Mouse (Mus musculus): ENCODE data around the gene Hoxa2. TPM values are rescaled to one million over a fixed set of nuclear protein-coding genes. Genes with fewer than 3 reads are reported as not detected.

The Hoxa2 gene
- total and polyA plus RNA-seq, 3 experiments = 0.26 TPM; not detected in 2

GRCm38 (mm10) chr6:52174968-52175751 lies 10.5 kb upstream of the Hoxa2 start:
- Histone ChIP-seq H3K27me3 (replicated peaks) (no peaks in the 10 kb centered on the region), H3K9me3 (replicated peaks; ENCODE audit: low read length) (peaks cover 9% of the 10 kb centered on the region), H3K4me2 (ENCODE audit: insufficient read depth, low read depth, poor library complexity, severe bottlenecking) (no peak overlapping the region), H3K4me3 (replicated peaks in 1 of 3; ENCODE audit: low read depth in 2 of 3, low read length in 2 of 3, poor library complexity in 1 of 3) (no peak overlapping the region), H3K27ac (ENCODE audit: insufficient read depth, low read depth) (no peak overlapping the region), H3K4me1 (ENCODE audit: control insufficient read depth in 1 of 2, insufficient read depth in 2 of 2) (no peaks in the 10 kb centered on the region), H3K79me2 (replicated peaks; ENCODE audit: control insufficient read depth, extremely low read depth, insufficient read depth, poor library complexity, severe bottlenecking) (no peaks in the 10 kb centered on the region), H3K9ac (ENCODE audit: insufficient read depth, low read depth) (no peak overlapping the region), H3K36me3 (replicated peaks in 1 of 2; ENCODE audit: control insufficient read depth in 1 of 2, insufficient read depth in 1 of 2, low read length in 1 of 2) (peaks cover 0 to 3% of the 10 kb centered on the region in 2 experiments)
- in situ Hi-C loops (cut with MboI; ENCODE audit: low pct_ligation_motif_present, low pct_unique_long_range_greater_than_20kb, low sequenced_read_pairs) (no loop called here), dilution Hi-C loops (cut with MboI; ENCODE audit: extremely low pct_ligation_motif_present, extremely low pct_unique_long_range_greater_than_20kb, low sequenced_read_pairs) (no loop called here)
- DNase-seq (ENCODE audit: extremely low read depth) = no peak
- TF ChIP-seq IRF4 (IDR thresholded peaks at IDR 0.05; ENCODE audit: low read depth, low read length) (no peak), JUND (conservative IDR thresholded peaks at IDR 0.05; ENCODE audit: low read depth, low read length) (no peak), MAFK (IDR thresholded peaks at IDR 0.05; ENCODE audit: insufficient replicate concordance, low read length) (no peak), CTCF (conservative IDR thresholded peaks at IDR 0.05 in 1 of 2, IDR thresholded peaks at IDR 0.05 in 1 of 2; ENCODE audit: low read depth in 2 of 2, low read length in 2 of 2) (no peak), GABPA (IDR thresholded peaks at IDR 0.05; ENCODE audit: insufficient replicate concordance, low read depth, low read length) (no peak), PAX5 (IDR thresholded peaks at IDR 0.05; ENCODE audit: low read length) (no peak), RAD21 (IDR thresholded peaks at IDR 0.05; ENCODE audit: low read depth, low read length) (no peak)

GRCm38 (mm10) chr6:52173648-52174047 lies 9.0 kb upstream of the Hoxa2 start:
- dilution Hi-C loops (cut with MboI; ENCODE audit: extremely low pct_ligation_motif_present, extremely low pct_unique_long_range_greater_than_20kb, low sequenced_read_pairs) (no loop called here), in situ Hi-C loops (cut with MboI; ENCODE audit: low pct_ligation_motif_present, low pct_unique_long_range_greater_than_20kb, low sequenced_read_pairs) (no loop called here)
- H3K4me2 ChIP-seq (ENCODE audit: insufficient read depth, low read depth, poor library complexity, severe bottlenecking) = no peak overlapping the region
- no peaks in the 10 kb centered on the region for H3K79me2 ChIP-seq (replicated peaks; ENCODE audit: control insufficient read depth, extremely low read depth, insufficient read depth, poor library complexity, severe bottlenecking)
- no peak for DNase-seq (ENCODE audit: extremely low read depth)
- no peaks in the 10 kb centered on the region for H3K4me1 ChIP-seq (ENCODE audit: control insufficient read depth in 1 of 2, insufficient read depth in 2 of 2)
- H3K27me3 ChIP-seq (replicated peaks) = no peaks in the 10 kb centered on the region
- H3K9ac ChIP-seq (ENCODE audit: insufficient read depth, low read depth) = no peak overlapping the region
- H3K27ac ChIP-seq (ENCODE audit: insufficient read depth, low read depth) = no peak overlapping the region
- H3K9me3 ChIP-seq (replicated peaks; ENCODE audit: low read length) = peaks cover 9% of the 10 kb centered on the region
- no peak overlapping the region for H3K4me3 ChIP-seq (replicated peaks in 1 of 3; ENCODE audit: low read depth in 2 of 3, low read length in 2 of 3, poor library complexity in 1 of 3)
- TF ChIP-seq ELF1 (IDR thresholded peaks at IDR 0.05; ENCODE audit: low read depth, low read length) (no peak), TCF12 (IDR thresholded peaks at IDR 0.05; ENCODE audit: low read depth, low read length) (no peak), POLR2AphosphoS2 (IDR thresholded peaks at IDR 0.05; ENCODE audit: low read depth, low read length) (no peak), NRF1 (IDR thresholded peaks at IDR 0.05; ENCODE audit: low read depth, low read length) (no peak), E2F4 (IDR thresholded peaks at IDR 0.05; ENCODE audit: insufficient replicate concordance, low read depth, low read length) (no peak), RAD21 (IDR thresholded peaks at IDR 0.05; ENCODE audit: low read depth, low read length) (no peak), HCFC1 (IDR thresholded peaks at IDR 0.05; ENCODE audit: low read depth, low read length) (no peak), MAFK (IDR thresholded peaks at IDR 0.05; ENCODE audit: insufficient replicate concordance, low read length) (no peak), MYC (IDR thresholded peaks at IDR 0.05; ENCODE audit: low read depth, low read length) (no peak)
- peaks cover 3 to 10% of the 10 kb centered on the region in 2 experiments for H3K36me3 ChIP-seq (replicated peaks in 1 of 2; ENCODE audit: control insufficient read depth in 1 of 2, insufficient read depth in 1 of 2, low read length in 1 of 2)
